Mouse (Mus musculus) left cerebral cortex, postnatal 14 days (tissue): ENCODE measurements around the gene Cemip2. TPM values are rescaled to one million over a fixed set of nuclear protein-coding genes. Genes with fewer than 3 reads are reported as not detected.

Experiments
- DNase-seq, 2 experiments: peaks; one replicate each; pipeline ENCODE4 v3.0.0; 2021 to 2022; ENCODE audit warnings: low spot score in 2 of 2, mixed read lengths in 1 of 2
- intact Hi-C: fragments of 180-260 bp; cut with DNase I; formaldehyde crosslinking; loops from one replicate; pipeline ENCODE4 v1.15.1; 2025
- total RNA-seq, 2 experiments: library from RNA; stranded (reverse); gene quantifications; 2 replicates each; pipeline ENCODE4 v1.2.3; 2021

The Cemip2 gene
- total RNA-seq, 2 experiments from 2014 or later, result 14.4 to 20.0 TPM

DNA sequence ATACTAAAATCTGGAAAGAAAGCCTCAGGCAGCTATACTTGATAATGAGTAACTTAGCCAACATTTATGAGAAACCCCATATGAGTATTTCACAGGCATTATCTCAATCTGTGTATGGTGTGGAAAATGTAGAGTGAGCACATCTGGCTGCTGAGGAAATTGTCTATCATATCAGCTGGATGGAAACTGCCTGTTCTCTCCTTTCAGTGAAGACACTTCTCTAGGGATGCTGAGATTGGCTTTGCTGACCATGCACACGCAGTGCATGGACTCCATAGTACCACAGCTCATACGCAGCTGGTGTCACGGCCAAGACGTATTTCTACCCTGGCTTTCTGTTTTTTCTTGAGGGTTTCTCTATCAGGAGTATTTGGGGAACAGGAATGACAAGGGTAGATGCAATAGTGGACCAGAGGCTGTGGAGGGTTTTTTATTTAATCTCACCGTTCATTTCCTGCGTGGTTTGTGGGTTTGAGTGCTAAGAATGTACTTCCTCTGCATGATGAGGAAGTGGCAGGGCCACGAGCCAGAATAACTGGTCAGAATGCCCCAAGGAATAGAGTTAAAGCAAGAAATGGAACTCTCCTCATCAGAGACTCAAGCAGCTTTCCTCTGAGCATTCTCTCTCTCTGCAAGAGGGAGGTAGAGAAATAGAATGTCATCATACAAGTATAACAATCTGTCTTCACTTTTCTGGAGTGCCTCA lies 119.1 kb downstream of the Cemip2 start:
- intact Hi-C loops, result no loop called here
- no peak for DNase-seq

DNA sequence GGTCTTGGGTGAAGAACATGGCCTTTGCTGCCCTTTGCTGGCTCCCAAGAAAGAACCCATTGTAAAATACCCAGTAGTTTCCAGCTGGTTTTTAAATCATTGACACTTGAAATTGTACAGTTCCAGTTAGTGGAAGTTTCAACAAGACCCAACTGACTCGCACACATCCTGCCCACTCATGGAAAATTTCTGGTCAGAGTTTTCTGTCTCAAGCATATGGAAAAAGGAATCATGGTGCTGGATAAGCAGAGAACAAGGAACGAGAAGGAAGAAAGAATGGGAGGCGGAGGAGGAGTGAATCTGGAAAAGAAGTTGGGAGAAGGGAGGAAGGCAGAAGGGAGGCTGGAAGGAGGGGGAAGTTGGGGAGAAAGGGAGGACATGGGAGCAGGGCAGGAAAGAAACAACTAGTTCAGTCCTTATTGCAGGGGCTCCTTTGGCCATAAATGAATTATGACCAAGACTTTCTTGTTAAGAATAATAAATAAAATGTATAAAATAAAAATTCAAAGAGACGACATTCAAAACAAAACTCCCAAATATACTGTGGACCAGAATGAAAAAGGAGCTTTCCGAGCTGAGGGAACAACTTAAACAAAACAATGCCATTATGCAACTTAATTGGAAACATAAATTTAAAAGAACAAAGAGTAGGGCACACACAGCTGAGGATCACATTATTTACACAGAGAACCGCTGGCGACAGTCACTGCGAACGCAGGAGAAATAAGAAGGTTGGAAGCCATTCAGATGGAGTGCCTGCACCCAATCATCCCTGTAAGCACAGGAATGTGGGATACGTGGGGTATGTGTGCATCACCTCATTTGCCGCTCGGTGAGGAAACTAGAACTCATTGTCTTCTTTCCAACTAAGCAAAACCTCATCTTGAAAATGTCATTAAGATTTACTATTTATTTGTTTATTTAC lies 120.1 kb downstream of the Cemip2 start:
- intact Hi-C loops, result no loop called here
- DNase-seq, result no peak

Other genes starting within 250 kb of the Cemip2 start
- 10 to 100 TPM; 19.8 to 22.6 TPM for gene 1110059E24Rik, start 125.4 kb upstream of the Cemip2 start, total RNA-seq
- 10 to 100 TPM; 51.6 to 56.4 TPM for gene Abhd17b, start 125.2 kb upstream of the Cemip2 start, total RNA-seq